8 mouse cellular contexts compared by ENCODE assay signal in the genomic region with DNA sequence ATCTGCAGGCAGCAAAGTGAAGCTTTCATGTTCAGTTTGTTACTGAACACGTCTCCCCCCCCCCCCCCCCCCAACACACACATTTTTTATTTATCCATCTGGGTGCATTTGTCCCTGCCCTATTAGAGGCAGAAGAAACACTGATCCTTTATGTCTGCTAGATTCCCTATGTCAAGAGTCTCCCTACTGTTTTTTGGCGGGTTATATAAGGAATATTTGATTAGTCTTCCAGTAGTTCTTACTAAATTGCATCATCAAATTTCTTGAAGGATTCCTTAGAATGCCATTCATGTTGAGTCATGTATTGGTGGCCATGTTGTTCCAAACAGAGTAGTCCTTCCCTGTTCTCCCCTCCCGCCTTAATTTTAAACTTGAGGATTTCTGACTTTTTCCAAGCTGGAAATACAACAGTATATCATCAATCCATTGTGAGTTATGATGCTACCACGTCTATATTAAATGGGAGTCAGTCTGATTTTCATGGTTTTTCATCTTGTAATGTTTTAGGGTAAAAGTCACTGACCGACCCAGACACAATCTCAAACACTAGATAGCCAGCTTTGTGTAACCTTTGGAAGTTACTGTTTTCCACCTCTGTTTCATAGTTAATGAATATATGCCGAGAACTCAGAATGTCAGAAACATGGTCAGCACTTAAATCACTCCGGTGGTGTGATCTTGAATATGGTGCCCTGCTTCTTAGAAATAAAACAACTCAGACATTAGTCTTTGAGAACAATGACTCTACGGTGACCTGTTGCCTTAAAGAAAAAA. TPM values are rescaled to one million over a fixed set of nuclear protein-coding genes. Genes with fewer than 3 reads are reported as not detected.
DNase-seq lines count a peak whose midpoint lies in the region; ATAC-seq and TF ChIP-seq lines count a peak whose summit lies in the region.

No protein-coding gene starts in this region.

- H3K27me3 ChIP-seq in kidney, embryonic 14.5 days (ENCODE audit: control insufficient read depth, insufficient read depth, low read length), result no peaks in the 10 kb centered on the region
- no peaks in the 10 kb centered on the region for H3K27me3 ChIP-seq in hindbrain, postnatal 0 days (ENCODE audit: insufficient read depth, low read length)
- H3K27me3 ChIP-seq in midbrain, postnatal 0 days (ENCODE audit: insufficient read depth, low read length), result no peaks in the 10 kb centered on the region

- peak overlapping the region; percentile 91 for H3K4me3 ChIP-seq in kidney, embryonic 14.5 days (ENCODE audit: low read length)
- peak overlapping the region; percentile 66 for H3K4me3 ChIP-seq in cortical plate, adult 2 months (ENCODE audit: insufficient read depth, low read length)
- H3K4me3 ChIP-seq in hindbrain, postnatal 0 days (ENCODE audit: low read length), result peak overlapping the region; percentile 98
- H3K4me3 ChIP-seq in midbrain, postnatal 0 days (ENCODE audit: low read depth, low read length), result peak overlapping the region; percentile 91

- TF ChIP-seq CTCF in cortical plate, adult 2 months (IDR thresholded peaks at IDR 0.05; ENCODE audit: extremely low read depth, insufficient read depth, low read length), result no peak
- TF ChIP-seq CTCF in hindbrain, postnatal 0 days (IDR thresholded peaks at IDR 0.05; ENCODE audit: low read depth), result no peak
- TF ChIP-seq CTCF in midbrain, postnatal 0 days (IDR thresholded peaks at IDR 0.05), result no peak

- H3K9ac ChIP-seq in kidney, embryonic 14.5 days (ENCODE audit: low read depth, low read length), result peak overlapping the region; percentile 90; the same call in 1 of the 2 replicates
- peak overlapping the region; percentile 85; the same call in 1 of the 2 replicates for H3K9ac ChIP-seq in hindbrain, postnatal 0 days (replicated peaks; ENCODE audit: low read length)
- H3K9ac ChIP-seq in midbrain, postnatal 0 days (replicated peaks; ENCODE audit: low read length, poor library complexity, severe bottlenecking), result 0 out of 2 replicates have a peak overlapping the region, but pooled peaks have one; percentile 8

- TF ChIP-seq POLR2A in cortical plate, adult 2 months (IDR thresholded peaks at IDR 0.05; ENCODE audit: extremely low read depth, insufficient read depth, low read length), result no peak

- ATAC-seq in kidney, embryonic 14.5 days (ENCODE audit: low FRiP score, low TSS enrichment), result no peak
- no peak for ATAC-seq in hindbrain, postnatal 0 days
- no peak for ATAC-seq in midbrain, postnatal 0 days (ENCODE audit: low FRiP score)

- 67% methylated on average over 8 of the region's 8 CpGs for WGBS in kidney, embryonic 14.5 days
- WGBS in hindbrain, postnatal 0 days, result 75% methylated on average over 8 of the region's 8 CpGs
- 67% methylated on average over 8 of the region's 8 CpGs for WGBS in midbrain, postnatal 0 days

- no peak overlapping the region for H3K27ac ChIP-seq in kidney, embryonic 14.5 days (ENCODE audit: low read depth, low read length)
- no peak overlapping the region for H3K27ac ChIP-seq in cortical plate, adult 2 months (ENCODE audit: insufficient read depth, low read length)
- no peak overlapping the region for H3K27ac ChIP-seq in hindbrain, postnatal 0 days
- H3K27ac ChIP-seq in midbrain, postnatal 0 days (ENCODE audit: low read depth, low read length), result no peak overlapping the region

- peak overlapping the region; percentile 84 for H3K4me2 ChIP-seq in kidney, embryonic 14.5 days (replicated peaks; ENCODE audit: low read depth, low read length)
- peak overlapping the region; percentile 85 for H3K4me2 ChIP-seq in hindbrain, postnatal 0 days (ENCODE audit: low read depth, low read length)
- H3K4me2 ChIP-seq in midbrain, postnatal 0 days (ENCODE audit: low read depth, low read length, poor library complexity, severe bottlenecking), result peak overlapping the region; percentile 77

- peaks cover 7% of the 10 kb centered on the region; the same call in 1 of the 2 replicates for H3K4me1 ChIP-seq in kidney, embryonic 14.5 days (ENCODE audit: control insufficient read depth, insufficient read depth, low read length)
- peaks cover 5% of the 10 kb centered on the region; the same call in 1 of the 2 replicates for H3K4me1 ChIP-seq in cortical plate, adult 2 months (ENCODE audit: control insufficient read depth, insufficient read depth, low read length)
- H3K4me1 ChIP-seq in hindbrain, postnatal 0 days (ENCODE audit: insufficient read depth, low read length), result peaks cover 9% of the 10 kb centered on the region; the same call in 1 of the 2 replicates
- no peaks in the 10 kb centered on the region for H3K4me1 ChIP-seq in midbrain, postnatal 0 days (ENCODE audit: insufficient read depth, low read length)

- no peaks in the 10 kb centered on the region for H3K9me3 ChIP-seq in kidney, embryonic 14.5 days (ENCODE audit: control insufficient read depth, low read length)
- H3K9me3 ChIP-seq in hindbrain, postnatal 0 days (ENCODE audit: low read length), result no peaks in the 10 kb centered on the region
- H3K9me3 ChIP-seq in midbrain, postnatal 0 days (ENCODE audit: low read length), result no peaks in the 10 kb centered on the region

- peaks cover 26% of the 10 kb centered on the region for H3K36me3 ChIP-seq in kidney, embryonic 14.5 days (ENCODE audit: control insufficient read depth, insufficient read depth, low read length)
- peaks cover 19% of the 10 kb centered on the region for H3K36me3 ChIP-seq in hindbrain, postnatal 0 days (ENCODE audit: insufficient read depth, low read length)
- H3K36me3 ChIP-seq in midbrain, postnatal 0 days (ENCODE audit: insufficient read depth, low read length), result peaks cover 25% of the 10 kb centered on the region

- no peak for DNase-seq in kidney, postnatal 25 days
- no peak for DNase-seq in hindbrain, postnatal 0 days (ENCODE audit: low spot score)
- DNase-seq in midbrain, postnatal 0 days (ENCODE audit: low spot score), result no peak
- no peak for DNase-seq in adipocyte (ENCODE audit: low spot score)
- DNase-seq in layer of hippocampus, adult 8-10 months (ENCODE audit: low spot score in 2 of 2), result no peak
- DNase-seq in frontal cortex, postnatal 10 days (ENCODE audit: low spot score in 2 of 2), result no peak

RNA-seq across cellular contexts. Expression of a gene that starts 1.3 kb away (rescaled TPM):
- polyA plus RNA-seq in kidney, embryonic 14.5 days (2014; fragmentation: Nextera tagmentation; extraction: Ambion mirVana), result 22.3 and 29.6 TPM in 2 replicates
- polyA plus RNA-seq in cortical plate, adult 2 months (2012; rRNA removed), result 37.1 and 40.6 TPM in 2 replicates
- 16.6 and 16.8 TPM in 2 replicates for total RNA-seq in hindbrain, postnatal 0 days (2014; rRNA removed)
- 12.6 and 13.8 TPM in 2 replicates for polyA plus RNA-seq in hindbrain, postnatal 0 days (2015; fragmentation: Nextera tagmentation; extraction: Ambion mirVana)
- total RNA-seq in midbrain, postnatal 0 days (2014; rRNA removed), result 14.9 and 15.9 TPM in 2 replicates
- 10.7 and 12.4 TPM in 2 replicates for polyA plus RNA-seq in midbrain, postnatal 0 days (2015; fragmentation: Nextera tagmentation; extraction: Ambion mirVana)
- 10 to 100 TPM; 45.1 to 57.0 (median 52.8) TPM for total RNA-seq in layer of hippocampus, adult 8-10 months (2022)

RNA-seq across cellular contexts. Expression of a gene that starts 32.9 kb away (rescaled TPM):
- 0.17 and 0.39 TPM in 2 replicates for polyA plus RNA-seq in kidney, embryonic 14.5 days (2014; fragmentation: Nextera tagmentation; extraction: Ambion mirVana)
- not detected in 2 replicates for polyA plus RNA-seq in cortical plate, adult 2 months (2012; rRNA removed)
- total RNA-seq in hindbrain, postnatal 0 days (2014; rRNA removed), result not detected in 2 replicates
- 0.16 TPM in 1 of 2 replicates, not detected in the other for polyA plus RNA-seq in hindbrain, postnatal 0 days (2015; fragmentation: Nextera tagmentation; extraction: Ambion mirVana)
- not detected in 2 replicates for total RNA-seq in midbrain, postnatal 0 days (2014; rRNA removed)
- 0.14 TPM in 1 of 2 replicates, not detected in the other for polyA plus RNA-seq in midbrain, postnatal 0 days (2015; fragmentation: Nextera tagmentation; extraction: Ambion mirVana)
- not detected for total RNA-seq in layer of hippocampus, adult 8-10 months (2022)

RNA-seq across cellular contexts. Expression of a gene that starts 47.5 kb away (rescaled TPM):
- 0.11 TPM in 1 of 2 replicates, not detected in the other for polyA plus RNA-seq in kidney, embryonic 14.5 days (2014; fragmentation: Nextera tagmentation; extraction: Ambion mirVana)
- not detected in 2 replicates for polyA plus RNA-seq in cortical plate, adult 2 months (2012; rRNA removed)
- 0.05 TPM in 1 of 2 replicates, not detected in the other for total RNA-seq in hindbrain, postnatal 0 days (2014; rRNA removed)
- 0.14 TPM in 1 of 2 replicates, not detected in the other for polyA plus RNA-seq in hindbrain, postnatal 0 days (2015; fragmentation: Nextera tagmentation; extraction: Ambion mirVana)
- total RNA-seq in midbrain, postnatal 0 days (2014; rRNA removed), result 0.11 and 2.1 TPM in 2 replicates
- polyA plus RNA-seq in midbrain, postnatal 0 days (2015; fragmentation: Nextera tagmentation; extraction: Ambion mirVana), result not detected in 2 replicates
- not detected for total RNA-seq in layer of hippocampus, adult 8-10 months (2022)

RNA-seq across cellular contexts. Expression of a gene that starts 54.6 kb away (rescaled TPM):
- polyA plus RNA-seq in kidney, embryonic 14.5 days (2014; fragmentation: Nextera tagmentation; extraction: Ambion mirVana), result not detected in 2 replicates
- polyA plus RNA-seq in cortical plate, adult 2 months (2012; rRNA removed), result 0.17 TPM in 1 of 2 replicates, not detected in the other
- total RNA-seq in hindbrain, postnatal 0 days (2014; rRNA removed), result not detected in 2 replicates
- polyA plus RNA-seq in hindbrain, postnatal 0 days (2015; fragmentation: Nextera tagmentation; extraction: Ambion mirVana), result not detected in 2 replicates
- not detected in 2 replicates for total RNA-seq in midbrain, postnatal 0 days (2014; rRNA removed)
- polyA plus RNA-seq in midbrain, postnatal 0 days (2015; fragmentation: Nextera tagmentation; extraction: Ambion mirVana), result not detected in 2 replicates
- total RNA-seq in layer of hippocampus, adult 8-10 months (2022), result not detected

RNA-seq across cellular contexts. Expression of a gene that starts 56.3 kb away (rescaled TPM):
- polyA plus RNA-seq in kidney, embryonic 14.5 days (2014; fragmentation: Nextera tagmentation; extraction: Ambion mirVana), result 106 and 125 TPM in 2 replicates
- 136 and 139 TPM in 2 replicates for polyA plus RNA-seq in cortical plate, adult 2 months (2012; rRNA removed)
- total RNA-seq in hindbrain, postnatal 0 days (2014; rRNA removed), result 62.9 and 64.3 TPM in 2 replicates
- polyA plus RNA-seq in hindbrain, postnatal 0 days (2015; fragmentation: Nextera tagmentation; extraction: Ambion mirVana), result 159 TPM in 2 replicates
- total RNA-seq in midbrain, postnatal 0 days (2014; rRNA removed), result 74.2 and 96.9 TPM in 2 replicates
- 156 and 174 TPM in 2 replicates for polyA plus RNA-seq in midbrain, postnatal 0 days (2015; fragmentation: Nextera tagmentation; extraction: Ambion mirVana)
- 100 to 1,000 TPM in 2 of 4 experiments, 10 to 100 TPM in 2; 87.9 to 106 (median 100) TPM for total RNA-seq in layer of hippocampus, adult 8-10 months (2022)

Comparison
In these comparisons a context has a peak if more than half of its experiments do, and no peak if none do; other contexts are left out.
1. H3K9ac ChIP-seq: peak in every context shown above with its lines; median percentile 90 in kidney, embryonic 14.5 days; 85 in hindbrain, postnatal 0 days; 8 in midbrain, postnatal 0 days.